Mouse (Mus musculus): ENCODE measurements around the gene Nup133.

The Nup133 gene

DNA sequence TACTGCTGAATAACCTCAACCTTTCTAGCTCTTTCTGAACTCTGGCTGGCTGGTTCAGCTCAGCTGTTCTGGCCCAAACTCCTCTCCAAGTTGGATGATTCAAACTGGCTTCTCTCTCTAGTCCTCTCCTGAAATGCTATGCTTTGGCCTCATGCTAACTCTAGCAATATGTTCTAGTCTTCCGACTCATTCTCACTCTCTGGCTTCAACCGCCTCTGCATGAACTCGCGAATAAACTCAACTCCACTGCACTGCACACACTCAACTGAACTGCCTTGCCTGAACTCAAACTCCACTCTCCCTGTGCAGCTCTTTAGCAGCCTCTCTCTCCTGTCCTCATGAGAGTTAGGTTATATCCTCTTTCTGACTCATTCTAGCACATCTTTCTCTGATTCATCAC lies 61.9 kb downstream of the Nup133 start:
- no peak for DNase-seq (ENCODE audit: low spot score)

DNA sequence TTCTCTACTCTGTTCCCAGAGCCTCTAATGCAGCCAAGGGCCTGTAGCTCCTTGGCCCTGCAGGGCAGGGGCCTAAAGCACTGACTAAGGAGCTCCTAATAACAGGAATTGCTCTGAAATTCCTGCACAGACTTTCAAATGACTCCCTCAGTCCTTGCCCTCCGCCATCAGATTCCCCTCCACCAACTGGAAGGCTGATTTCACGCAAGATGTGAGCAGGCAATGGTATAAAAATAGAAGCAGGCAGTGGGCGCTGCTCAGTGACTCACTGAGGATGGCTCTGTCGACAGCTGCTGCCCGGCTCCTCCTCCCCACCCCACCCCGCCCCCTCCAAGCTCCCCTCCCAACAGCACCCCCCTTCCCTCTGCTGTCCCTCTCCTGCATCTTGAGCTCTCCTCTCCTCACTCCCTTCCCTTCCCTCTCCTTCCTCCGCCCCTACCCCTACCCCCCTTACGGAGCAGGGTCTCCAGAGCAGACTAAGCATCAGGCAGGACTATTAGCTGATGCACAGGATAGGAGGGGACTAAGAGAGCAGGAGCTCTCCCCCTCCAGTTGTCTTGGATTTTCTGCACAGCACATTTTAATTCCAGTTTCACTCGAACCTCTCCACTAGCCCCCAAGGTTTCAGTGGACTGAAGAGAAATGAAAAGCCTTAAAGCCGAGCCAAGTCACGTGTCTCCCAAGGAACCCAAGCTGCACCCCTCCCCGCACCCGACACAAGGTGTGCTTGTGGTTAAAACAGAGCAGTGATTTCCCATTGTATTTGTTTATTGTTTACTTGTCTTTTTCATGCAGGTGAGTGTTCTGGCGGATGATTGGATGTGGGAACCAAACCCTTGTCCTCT lies 64.1 kb downstream of the Nup133 start:
- DNase-seq (ENCODE audit: low spot score) = peak; percentile 86

DNA sequence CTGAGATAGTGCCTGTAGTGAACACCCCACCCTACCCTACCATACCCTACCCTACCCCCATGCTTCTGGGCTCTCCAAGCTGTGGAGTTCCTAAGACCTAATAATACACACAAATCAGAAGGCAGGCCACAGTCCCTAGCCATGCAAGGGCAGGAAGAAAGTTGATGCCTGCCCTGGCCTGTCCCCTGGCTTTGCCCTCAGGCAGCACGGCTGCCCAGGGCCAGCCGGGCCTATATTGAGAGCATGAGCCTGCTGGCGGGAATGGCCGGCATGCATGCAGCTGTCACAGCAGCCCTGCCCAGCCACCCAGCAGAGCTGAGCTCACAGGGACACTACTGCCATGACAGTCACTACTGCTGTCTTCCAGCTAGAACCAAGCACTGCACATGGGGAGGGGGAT lies 66.0 kb downstream of the Nup133 start:
- no peak for DNase-seq (ENCODE audit: low spot score)

DNA sequence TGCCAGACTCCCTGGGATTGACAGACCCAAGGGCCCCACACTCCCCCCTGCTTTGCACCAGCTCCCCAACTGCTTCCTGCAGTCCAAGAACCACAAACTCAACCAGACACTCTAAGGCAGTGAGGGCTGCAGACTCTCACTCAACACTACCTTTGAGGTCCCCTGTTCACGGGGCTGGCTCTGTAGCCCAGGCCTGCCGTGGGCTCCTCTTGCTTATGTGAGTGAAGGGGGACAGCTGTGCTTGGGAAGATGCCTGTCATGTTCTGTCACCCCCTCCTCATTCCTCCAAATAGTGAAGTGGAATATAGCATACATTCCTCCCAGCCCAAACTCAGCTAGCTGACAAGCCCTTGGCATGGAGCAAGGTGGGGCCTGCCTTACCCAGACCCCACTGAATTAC lies 66.7 kb downstream of the Nup133 start:
- no peak for DNase-seq (ENCODE audit: low spot score)

DNA sequence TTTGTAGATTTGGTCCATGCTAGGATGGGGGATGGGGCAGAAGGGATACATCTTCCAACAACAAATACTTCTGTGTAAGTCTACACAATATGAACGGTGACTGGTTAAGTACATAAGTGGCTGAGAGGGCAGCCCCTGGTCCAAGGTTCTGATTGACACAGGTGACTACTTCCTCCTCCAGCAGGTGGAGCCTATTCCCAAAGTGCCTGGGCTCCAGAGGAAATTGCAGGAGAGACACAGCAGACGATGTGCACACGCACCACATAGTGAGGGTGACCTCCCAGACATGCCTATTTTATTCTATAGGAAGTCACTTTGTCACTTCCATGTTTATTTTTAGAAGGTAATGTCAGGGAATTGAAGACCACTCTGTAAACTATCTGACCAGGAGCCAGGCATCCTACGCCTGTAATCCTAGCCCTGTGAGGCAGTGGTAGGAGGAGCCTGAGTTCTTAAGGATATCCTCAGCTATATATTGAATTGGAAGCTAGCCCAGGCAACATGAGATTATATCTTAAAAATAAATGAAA lies 68.2 kb downstream of the Nup133 start:
- no peak for DNase-seq (ENCODE audit: low spot score)

DNA sequence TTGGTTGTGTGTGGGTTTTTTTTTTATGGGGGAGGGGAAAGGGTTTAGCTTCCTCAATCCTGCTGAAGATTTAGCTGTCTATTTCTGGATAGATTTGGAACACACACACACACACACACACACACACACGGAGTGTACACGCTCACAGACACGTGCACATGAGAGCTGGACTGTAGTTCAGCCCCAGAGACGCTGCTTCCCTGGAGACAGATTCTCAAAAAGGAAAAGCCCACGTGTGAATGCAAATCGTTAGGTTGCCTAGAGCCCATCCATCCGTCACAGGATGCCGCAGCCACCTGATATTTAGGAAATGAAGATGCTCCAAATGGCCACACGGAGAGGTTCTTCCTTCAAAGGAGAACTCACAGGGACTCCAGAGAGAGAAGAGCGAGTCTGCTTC lies 68.8 kb downstream of the Nup133 start:
- no peak for DNase-seq (ENCODE audit: low spot score)

DNA sequence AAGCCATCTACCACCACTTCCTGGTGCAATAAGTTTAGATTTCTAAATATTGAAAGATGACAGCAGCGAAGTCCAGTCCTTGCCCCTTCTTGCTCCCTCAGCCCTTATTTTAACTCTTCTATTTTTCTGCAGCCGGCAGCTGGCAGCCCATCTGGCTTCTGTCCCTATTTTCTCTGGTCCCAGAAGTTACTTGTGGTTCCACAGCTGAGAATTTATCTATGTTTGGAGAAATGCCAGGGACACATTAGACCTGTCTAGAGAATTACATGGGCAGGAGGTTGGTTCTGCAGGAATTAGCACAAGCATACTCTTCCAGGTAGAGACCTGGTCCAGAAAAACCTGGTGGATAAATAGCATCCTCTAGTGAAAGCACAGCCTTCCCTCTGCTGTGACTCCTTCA lies 71.2 kb downstream of the Nup133 start:
- DNase-seq (ENCODE audit: low spot score) = no peak

DNA sequence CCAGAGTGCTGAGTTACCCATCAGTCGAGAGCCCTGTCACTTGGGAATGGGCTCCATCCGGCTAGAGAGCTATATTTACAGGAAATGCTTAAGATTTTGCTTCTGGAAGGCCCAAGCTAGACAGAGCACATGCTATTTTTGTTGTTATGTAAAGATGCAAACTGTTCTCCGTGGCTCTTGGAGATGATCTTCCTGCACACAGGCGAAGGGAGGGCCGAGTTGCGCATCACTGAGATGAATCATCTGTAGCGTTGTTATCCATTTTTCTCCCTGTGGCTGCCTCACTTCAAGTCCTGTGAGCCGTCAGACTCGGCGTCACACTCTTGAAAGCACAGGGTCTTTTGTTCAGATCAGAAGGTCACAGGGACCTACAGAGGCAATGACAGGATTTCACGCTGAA lies 74.7 kb downstream of the Nup133 start:
- DNase-seq (ENCODE audit: low spot score) = no peak

DNA sequence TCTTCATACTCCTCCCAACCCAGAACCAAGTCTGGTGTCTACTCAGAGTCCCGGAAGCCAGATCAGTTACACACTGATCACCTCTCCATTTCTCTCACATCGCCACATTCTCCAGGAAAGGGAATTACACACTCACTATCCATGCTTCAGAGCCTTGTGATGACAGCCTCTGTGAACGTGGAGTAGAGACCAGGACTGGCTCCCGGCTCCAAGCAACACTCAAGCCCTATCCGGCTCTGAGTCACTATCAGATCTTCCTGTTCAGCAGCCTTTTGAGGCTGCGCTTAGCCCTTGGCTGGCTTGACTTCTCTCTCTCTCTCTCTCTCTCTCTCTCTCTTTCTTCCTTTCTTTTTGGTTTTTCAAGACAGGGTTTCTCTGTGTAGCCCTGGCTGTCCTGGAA lies 75.7 kb downstream of the Nup133 start:
- DNase-seq (ENCODE audit: low spot score) = no peak

DNA sequence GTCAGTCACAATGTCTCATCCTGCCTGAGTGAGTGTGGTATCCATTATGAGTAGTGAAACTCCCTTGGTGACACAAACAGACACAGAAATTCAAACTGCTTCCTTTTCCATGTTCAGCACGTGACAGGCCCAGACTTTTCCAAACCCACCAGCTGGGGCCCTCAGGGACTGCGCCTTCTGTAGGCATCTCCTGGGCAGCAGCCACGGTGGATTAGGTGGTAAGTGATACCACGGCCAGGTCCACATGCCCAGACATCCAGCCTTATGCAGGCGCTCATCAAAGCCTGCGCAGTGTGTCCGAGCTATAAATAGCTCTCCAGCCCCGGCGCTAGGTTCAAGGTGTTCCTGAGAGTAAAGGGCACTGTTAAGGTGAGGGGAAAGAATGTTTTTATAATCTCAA lies 77.0 kb downstream of the Nup133 start:
- no peak for DNase-seq (ENCODE audit: low spot score)

DNA sequence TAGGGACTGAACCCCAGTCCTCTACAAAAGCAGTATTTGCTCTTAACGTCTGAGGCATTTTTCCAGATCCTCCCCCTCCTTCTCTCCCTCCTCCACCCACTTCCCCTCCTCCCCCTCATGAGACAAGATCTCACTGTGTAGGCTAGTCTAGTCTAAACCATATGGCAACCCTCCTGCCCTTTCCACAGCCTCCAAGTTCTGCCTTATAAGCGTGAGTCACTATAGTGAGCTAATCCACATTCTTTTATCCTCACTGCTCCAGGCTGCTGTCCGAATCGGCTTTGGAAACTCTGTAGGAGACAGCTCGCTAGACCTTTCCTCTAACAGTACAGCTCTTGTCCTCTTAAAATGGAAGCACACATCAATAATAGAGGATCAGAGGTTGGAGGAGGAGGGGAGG lies 82.1 kb downstream of the Nup133 start:
- DNase-seq (ENCODE audit: low spot score) = peak; percentile 71

DNA sequence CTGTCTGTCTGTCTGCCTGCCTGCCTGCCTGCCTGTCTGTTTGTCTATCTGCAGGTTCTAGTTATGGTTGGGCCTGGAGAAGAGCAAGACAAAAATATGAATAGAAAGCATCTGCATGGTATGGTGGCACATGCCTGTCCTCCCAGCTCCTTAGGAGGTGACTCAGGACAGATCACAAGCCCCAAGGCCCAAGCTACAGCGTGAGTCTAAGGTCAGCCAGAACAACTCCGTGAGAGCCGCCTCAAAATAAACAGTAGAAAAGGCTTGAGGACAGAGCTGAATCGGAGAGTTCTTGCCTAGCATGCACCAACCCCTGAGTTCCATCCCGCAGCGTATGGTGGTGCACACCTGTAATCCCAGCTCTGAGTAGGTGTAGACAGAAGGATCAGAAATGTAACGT lies 83.3 kb downstream of the Nup133 start:
- DNase-seq (ENCODE audit: low spot score) = no peak

DNA sequence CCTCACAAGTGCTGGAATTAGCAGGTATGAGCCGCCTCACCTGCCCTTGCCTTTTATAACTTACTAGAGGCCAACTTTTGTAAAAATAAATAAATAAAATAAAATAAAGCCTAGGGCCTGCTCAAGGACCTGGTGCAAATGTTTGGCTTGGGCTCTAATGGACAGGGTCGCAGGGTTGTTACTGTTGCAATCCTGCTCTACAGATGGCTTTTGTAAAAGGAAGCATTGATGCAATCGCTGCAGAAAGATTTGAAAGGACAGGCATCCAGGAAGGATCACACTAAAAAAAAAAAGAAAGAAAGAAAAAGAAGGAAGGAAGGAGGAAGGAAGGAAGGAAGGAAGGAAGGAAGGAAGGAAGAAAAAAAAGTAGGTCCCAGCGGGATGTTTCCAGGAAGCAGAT lies 88.7 kb downstream of the Nup133 start:
- peak; percentile 38 for DNase-seq (ENCODE audit: low spot score)

DNA sequence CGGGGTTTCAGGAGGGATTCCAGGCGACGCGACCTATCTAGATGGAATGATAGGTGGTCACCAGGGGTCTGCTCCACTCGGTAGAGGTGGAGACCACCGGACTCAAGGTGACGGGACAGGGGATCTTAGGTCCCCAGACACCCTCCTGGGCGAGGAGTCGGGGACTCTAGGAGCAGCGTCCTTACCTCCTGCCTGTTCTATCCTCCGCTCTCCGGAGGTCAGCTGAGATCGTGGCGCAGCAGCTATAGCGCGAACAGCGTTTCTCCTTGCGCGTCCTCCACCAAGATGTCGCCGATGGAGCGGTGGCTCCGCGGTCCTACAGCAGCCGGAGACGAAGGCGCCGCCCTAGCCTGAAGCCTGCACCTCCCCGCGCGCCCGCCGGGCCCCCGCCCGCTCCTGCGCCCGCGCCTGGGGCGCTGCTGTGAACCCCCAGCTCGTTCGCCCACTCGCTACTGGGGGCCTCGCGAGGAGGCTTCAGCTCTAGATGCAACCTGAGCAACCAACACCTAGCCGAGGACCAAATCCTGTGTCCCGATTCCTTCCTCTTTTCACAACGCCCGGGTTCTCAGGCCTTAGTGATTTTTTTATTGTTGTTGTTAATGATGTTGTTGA lies 89.3 kb downstream of the Nup133 start, which contains the start of gene Ccsap:
TSS of gene Ccsap (minus strand) at position 562 of the 612 bp plus-strand sequence.
- peak; percentile 77 for DNase-seq (ENCODE audit: low spot score)

DNA sequence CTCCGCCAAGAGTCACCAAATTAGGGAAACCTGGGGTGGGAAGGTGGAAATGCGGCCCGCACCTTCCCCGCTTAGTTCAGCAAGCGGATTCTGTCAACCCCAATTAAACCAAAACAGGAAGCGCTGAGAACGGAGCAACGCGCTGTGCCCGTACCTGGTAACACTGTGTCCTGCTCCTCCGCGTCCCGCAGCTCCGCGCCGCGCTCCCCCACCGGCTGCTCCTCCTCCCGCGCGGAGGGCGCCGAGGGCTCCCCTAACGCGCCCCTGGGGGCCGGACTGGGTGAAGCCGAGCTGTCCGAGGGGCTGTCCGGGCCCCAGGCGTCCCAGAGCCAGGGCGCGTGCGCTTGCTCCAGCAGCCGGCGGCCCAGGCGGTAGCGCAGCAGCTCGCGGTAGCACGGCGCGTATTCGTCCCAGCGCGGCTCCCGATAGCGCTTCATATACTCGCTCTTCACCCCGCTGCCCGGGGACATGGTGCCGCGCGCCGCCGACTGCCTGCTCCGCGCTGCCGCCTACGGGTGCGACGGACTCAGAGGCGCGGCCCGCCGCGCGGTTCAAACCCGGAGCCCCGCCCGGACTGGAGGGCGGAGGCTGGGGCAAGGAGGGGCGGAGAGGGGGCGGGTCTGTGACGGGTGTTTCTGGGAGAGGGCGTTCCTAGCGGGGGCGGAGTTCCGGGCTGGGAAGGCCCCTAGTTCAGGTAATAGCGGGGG lies 90.0 kb downstream of the Nup133 start:
- peak; percentile 96 for DNase-seq (ENCODE audit: low spot score)

DNA sequence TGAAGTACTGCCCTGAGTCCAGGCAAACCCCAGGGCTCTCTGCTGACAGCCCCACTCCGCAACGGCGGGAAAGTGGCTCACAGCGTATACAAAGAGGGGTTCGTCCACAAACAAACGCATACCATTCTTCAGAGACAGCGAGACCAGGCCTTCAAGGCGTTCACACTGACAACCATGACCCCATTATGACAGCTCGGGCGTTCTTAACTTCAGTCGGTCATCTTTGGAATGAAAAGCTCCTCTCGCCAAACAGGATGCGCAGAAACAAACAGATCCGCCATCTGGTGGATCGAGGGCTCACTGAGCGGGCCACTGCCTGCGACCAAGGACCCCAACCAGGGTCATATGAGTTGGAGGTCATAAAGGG lies 90.5 kb downstream of the Nup133 start:
- peak; percentile 72 for DNase-seq (ENCODE audit: low spot score)

DNA sequence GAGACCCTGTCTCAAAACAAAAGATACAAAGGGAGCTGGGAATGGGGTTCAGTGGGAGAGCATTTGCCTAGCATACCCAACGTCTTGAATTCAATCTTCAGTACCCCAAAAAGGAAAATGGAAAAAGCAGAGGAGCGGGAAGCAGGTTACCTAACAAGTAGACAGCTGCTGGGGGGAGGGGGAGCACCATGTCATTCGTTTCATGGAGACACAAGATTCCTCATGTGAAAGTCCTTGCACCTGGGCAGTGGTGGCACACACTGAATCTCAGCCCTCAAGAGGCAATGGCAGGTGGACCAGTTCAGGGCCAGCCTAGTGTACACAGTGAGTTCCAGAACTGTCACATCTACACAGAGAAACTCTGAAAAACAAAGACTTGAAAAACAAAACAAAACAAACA lies 91.7 kb downstream of the Nup133 start:
- DNase-seq (ENCODE audit: low spot score) = no peak

DNA sequence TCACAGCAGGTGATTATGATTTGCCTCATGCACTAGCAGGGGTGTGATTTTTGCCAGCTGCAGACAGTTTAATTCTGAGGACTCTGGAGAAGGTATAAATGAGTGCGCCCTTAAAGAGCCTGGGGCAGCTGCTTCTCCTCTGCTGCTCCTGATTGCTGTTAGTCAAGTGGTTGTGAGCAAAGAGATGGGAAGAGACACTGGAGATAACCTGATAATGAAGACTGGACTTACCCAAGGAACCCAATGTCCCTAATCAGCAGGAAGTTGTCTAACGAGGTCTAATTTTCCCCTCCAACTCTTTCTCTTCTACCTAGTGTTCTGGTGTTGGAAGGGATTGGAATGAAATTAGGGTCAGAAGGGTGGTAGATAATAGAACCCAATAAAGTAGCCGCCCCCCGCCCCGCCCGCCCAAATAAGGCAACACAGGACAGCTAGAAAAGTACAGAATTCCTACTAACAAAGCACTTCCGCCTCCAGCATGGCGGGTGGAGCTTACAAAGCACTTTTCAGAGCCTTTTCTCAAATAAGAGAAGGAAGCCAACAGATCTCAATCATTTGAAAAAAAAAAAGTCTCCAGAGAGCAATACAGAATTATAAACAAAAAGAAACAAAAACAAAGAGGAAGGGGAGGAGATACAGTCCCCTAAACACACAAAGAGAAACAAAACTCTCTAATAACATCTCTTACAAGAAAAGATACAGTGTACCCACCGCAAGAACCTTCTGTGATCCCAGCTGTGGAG lies 94.2 kb downstream of the Nup133 start:
- no peak for DNase-seq (ENCODE audit: low spot score)

DNA sequence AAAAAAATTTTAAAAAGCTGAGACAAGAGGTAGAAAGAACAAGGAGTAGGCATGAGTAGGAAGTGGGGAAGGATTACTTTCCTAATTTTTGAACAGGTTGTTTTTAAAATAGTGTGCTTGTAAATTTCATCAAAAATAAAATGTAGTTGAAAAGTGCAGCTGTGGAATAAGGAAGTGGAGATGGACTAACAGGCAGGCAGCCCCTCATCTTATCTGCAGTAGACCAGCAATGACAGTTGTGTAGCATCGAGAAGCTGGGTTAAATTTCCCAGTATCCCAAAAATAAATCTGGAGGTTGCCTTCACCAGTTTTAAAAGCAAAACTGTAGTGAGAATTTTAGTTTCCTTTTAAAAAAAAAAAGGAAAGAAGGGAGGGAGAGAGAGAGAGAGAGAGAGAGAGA lies 94.8 kb downstream of the Nup133 start:
- DNase-seq (ENCODE audit: low spot score) = no peak

DNA sequence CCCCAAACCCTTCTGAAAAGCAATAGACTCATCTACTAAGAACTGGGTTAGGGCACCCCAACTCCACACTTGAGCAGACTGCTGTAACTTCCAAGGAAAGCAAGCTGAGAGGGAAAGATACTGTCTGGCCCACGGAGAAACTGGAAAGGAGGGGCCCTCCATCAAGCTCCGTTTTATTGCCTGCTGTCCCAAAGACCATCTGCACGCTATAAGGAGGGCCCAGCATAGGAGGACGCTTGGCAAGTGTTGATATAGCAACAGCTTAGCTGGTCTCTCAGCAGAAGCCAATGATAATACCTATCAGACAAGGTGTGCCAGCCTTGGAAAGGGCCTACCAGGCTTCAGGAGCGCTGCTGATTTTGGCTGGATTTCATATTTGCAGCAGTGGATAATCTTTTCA lies 97.5 kb downstream of the Nup133 start:
- no peak for DNase-seq (ENCODE audit: low spot score)

DNA sequence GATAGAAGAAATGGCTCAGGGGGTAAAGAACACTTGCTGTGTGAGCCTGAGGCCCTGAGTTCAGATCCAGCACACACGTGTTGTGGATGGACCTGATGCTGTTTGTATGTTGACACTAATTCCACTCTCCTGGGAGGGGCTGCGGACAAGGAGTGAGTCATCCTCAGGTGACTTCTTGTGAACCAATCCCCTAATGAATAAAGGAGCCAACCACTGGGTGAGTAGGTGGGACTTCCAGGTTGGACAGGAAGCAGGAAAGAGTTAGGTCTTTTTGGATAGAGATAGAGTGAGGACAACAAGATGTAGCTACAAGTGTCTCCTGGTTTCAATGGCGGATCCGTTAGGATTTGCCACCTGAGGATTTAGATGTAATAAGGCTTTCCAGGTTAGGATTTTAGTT lies 99.7 kb downstream of the Nup133 start:
- DNase-seq (ENCODE audit: low spot score) = no peak

DNA sequence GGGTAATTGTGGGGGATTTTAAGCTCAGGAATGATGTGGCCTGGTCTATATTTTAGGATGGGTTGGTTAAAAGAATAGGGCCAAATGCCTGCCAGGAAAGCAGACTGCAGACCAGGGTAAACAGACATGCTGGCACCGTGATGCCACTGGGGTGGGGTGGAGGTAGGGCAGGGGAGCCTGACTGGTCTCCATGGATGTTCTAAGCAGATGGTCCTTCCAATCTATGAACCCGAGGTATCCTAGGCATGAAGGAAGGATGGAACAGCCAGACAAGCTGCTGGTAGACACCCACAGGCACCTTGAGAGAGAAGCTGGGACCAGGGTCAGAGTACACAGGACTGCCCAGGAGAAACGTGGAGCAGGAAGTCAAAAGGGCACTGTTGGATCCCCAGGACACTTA lies 101.5 kb downstream of the Nup133 start:
- DNase-seq (ENCODE audit: low spot score) = no peak

Data from MN1 (cell line).